Mouse (Mus musculus) neural tube, embryonic 14.5 days (tissue): ENCODE results near the gene Lars2. TPM values are rescaled to one million over a fixed set of nuclear protein-coding genes. Genes with fewer than 3 reads are reported as not detected.
"Not testable (repeated sequence)": the region's sequence is repeated elsewhere in the genome, so short reads cannot be mapped to it uniquely, and the experiment has no call there.

Experiments used
- ATAC-seq: fragments of 200-750 bp; cut with Nextera tagmentation; 2 replicates; pipeline ENCODE4 v1.8.0; 2017; ENCODE audit warnings: low read depth, mild to moderate bottlenecking, moderate TSS enrichment, moderate library complexity
- H3K27ac ChIP-seq: fragments of 300-500 bp; sonication (generic); 2 replicates; pipeline ENCODE4 v1.5.1; 2014; ENCODE audit warnings: low read depth, mild to moderate bottlenecking, control low read depth, low read length, moderate library complexity, mixed read lengths
- H3K27me3 ChIP-seq: fragments of 300-500 bp; sonication (generic); 2 replicates; pipeline ENCODE4 v1.6.1; 2014; ENCODE audit warnings: low read length; ENCODE audit not compliant: control insufficient read depth, insufficient read depth
- H3K36me3 ChIP-seq: fragments of 300-500 bp; sonication (generic); 2 replicates; pipeline ENCODE4 v1.6.1; 2014; ENCODE audit warnings: low read length, mixed read lengths; ENCODE audit not compliant: control insufficient read depth, insufficient read depth
- H3K4me1 ChIP-seq: fragments of 300-500 bp; sonication (generic); 2 replicates; pipeline ENCODE4 v1.6.1; 2014; ENCODE audit warnings: low read length; ENCODE audit not compliant: control insufficient read depth, insufficient read depth
- H3K4me2 ChIP-seq: fragments of 300-500 bp; sonication (generic); 2 replicates; pipeline ENCODE4 v1.6.1; 2014; ENCODE audit warnings: mild to moderate bottlenecking, low read depth, low read length, control low read depth
- H3K4me3 ChIP-seq: fragments of 300-500 bp; sonication (generic); 2 replicates; pipeline ENCODE4 v1.5.1; 2014; ENCODE audit warnings: low read depth, low read length, control low read depth, mixed read lengths
- H3K9ac ChIP-seq: fragments of 300-500 bp; sonication (generic); replicated peaks from 2 replicates; pipeline ENCODE4 v1.6.1; 2014; ENCODE audit warnings: low read depth, mild to moderate bottlenecking, control low read depth, low read length, mixed read lengths
- H3K9me3 ChIP-seq: fragments of 300-500 bp; sonication (generic); 2 replicates; pipeline ENCODE4 v1.6.1; 2016; ENCODE audit warnings: low read length; ENCODE audit not compliant: control insufficient read depth
- WGBS: fragments of 180-500 bp; shearing (Covaris S2); extraction: QIAGEN DNeasy Blood & Tissue Kit; methylation state at CpG from one replicate; pipeline ENCODE4 v1.1.7; 2014; 5-methylcytosine and 5-hydroxymethylcytosine counted together
- polyA plus RNA-seq: library from polyadenylated mRNA; unstranded; fragments of >200 nt; fragmentation: Nextera tagmentation; extraction: Ambion mirVana; gene quantifications from 2 replicates; pipeline ENCODE4 v1.2.1, GENCODE M21; 2014

Lars2 gene
- polyA plus RNA-seq, 1 experiment from 2014 or later = 1,192 TPM

- ATAC-seq = no peak
- no peak overlapping the region for H3K27ac ChIP-seq
- H3K4me2 ChIP-seq = no peak overlapping the region
- H3K4me3 ChIP-seq = no peak overlapping the region
- H3K9me3 ChIP-seq = no peaks in the 10 kb centered on the region
- peaks cover 11% of the 10 kb centered on the region; the same call in 1 of the 2 replicates for H3K4me1 ChIP-seq
- H3K9ac ChIP-seq = no peak overlapping the region
- H3K36me3 ChIP-seq = no peaks in the 10 kb centered on the region
- 95% methylated on average over 3 of the region's 3 CpGs for WGBS
- no peaks in the 10 kb centered on the region for H3K27me3 ChIP-seq
Measured at GRCm38 (mm10) chr9:123386347-123386746, 19.6 kb downstream of the Lars2 start.

GRCm38 (mm10) chr9:123388087-123389007 is 21.6 kb downstream of the Lars2 start:
- H3K36me3 ChIP-seq, ATAC-seq, H3K27ac ChIP-seq, H3K4me3 ChIP-seq, H3K9me3 ChIP-seq, H3K27me3 ChIP-seq, H3K9ac ChIP-seq, H3K4me2 ChIP-seq: not testable (repeated sequence)
- WGBS = 94% methylated on average over 11 of the region's 21 CpGs
- peaks cover 11% of the 10 kb centered on the region; the same call in 1 of the 2 replicates for H3K4me1 ChIP-seq

- Histone ChIP-seq H3K4me2 (no peak overlapping the region), H3K27ac (no peak overlapping the region), H3K36me3 (no peaks in the 10 kb centered on the region), H3K9ac (no peak overlapping the region), H3K9me3 (no peaks in the 10 kb centered on the region), H3K4me1 (no peaks in the 10 kb centered on the region), H3K27me3 (no peaks in the 10 kb centered on the region), H3K4me3 (no peak overlapping the region)
- 82% methylated on average over 5 of the region's 5 CpGs for WGBS
- ATAC-seq = no peak
Measured at GRCm38 (mm10) chr9:123391140-123391849, 24.6 kb downstream of the Lars2 start.

GRCm38 (mm10) chr9:123394856-123395255 is 28.1 kb downstream of the Lars2 start:
- Histone ChIP-seq H3K36me3 (no peaks in the 10 kb centered on the region), H3K9ac (no peak overlapping the region), H3K4me1 (no peaks in the 10 kb centered on the region), H3K9me3 (no peaks in the 10 kb centered on the region), H3K4me2 (no peak overlapping the region), H3K27ac (no peak overlapping the region), H3K4me3 (no peak overlapping the region), H3K27me3 (no peaks in the 10 kb centered on the region)
- WGBS = 84% methylated on average over 6 of the region's 6 CpGs
- no peak for ATAC-seq

- H3K36me3 ChIP-seq = no peaks in the 10 kb centered on the region
- H3K4me3 ChIP-seq = no peak overlapping the region
- 32% methylated on average over 6 of the region's 6 CpGs for WGBS
- H3K27ac ChIP-seq = no peak overlapping the region
- H3K9ac ChIP-seq = no peak overlapping the region
- no peak for ATAC-seq
- H3K9me3 ChIP-seq = no peaks in the 10 kb centered on the region
- no peaks in the 10 kb centered on the region for H3K27me3 ChIP-seq
- H3K4me1 ChIP-seq = no peaks in the 10 kb centered on the region
- H3K4me2 ChIP-seq = no peak overlapping the region
Measured at GRCm38 (mm10) chr9:123397701-123398100, 31.0 kb downstream of the Lars2 start.

- Histone ChIP-seq H3K4me1 (no peaks in the 10 kb centered on the region), H3K27me3 (no peaks in the 10 kb centered on the region), H3K36me3 (no peaks in the 10 kb centered on the region), H3K4me3 (no peak overlapping the region), H3K4me2 (no peak overlapping the region), H3K9me3 (no peaks in the 10 kb centered on the region), H3K9ac (no peak overlapping the region), H3K27ac (no peak overlapping the region)
- WGBS = 93% methylated on average over 3 of the region's 3 CpGs
- ATAC-seq = no peak
Measured at GRCm38 (mm10) chr9:123402215-123402614, 35.5 kb downstream of the Lars2 start.

- Histone ChIP-seq H3K4me3 (no peak overlapping the region), H3K4me1 (no peaks in the 10 kb centered on the region), H3K4me2 (no peak overlapping the region), H3K27ac (no peak overlapping the region), H3K9me3 (no peaks in the 10 kb centered on the region), H3K36me3 (no peaks in the 10 kb centered on the region), H3K9ac (no peak overlapping the region), H3K27me3 (no peaks in the 10 kb centered on the region)
- WGBS = 92% methylated on average over 3 of the region's 3 CpGs
- no peak for ATAC-seq
Measured at GRCm38 (mm10) chr9:123403031-123403430, 36.3 kb downstream of the Lars2 start.

- no peak overlapping the region for H3K4me2 ChIP-seq
- H3K27ac ChIP-seq = no peak overlapping the region
- WGBS = 97% methylated on average over 1 of the region's 1 CpGs
- H3K36me3 ChIP-seq = no peaks in the 10 kb centered on the region
- no peaks in the 10 kb centered on the region for H3K27me3 ChIP-seq
- no peak overlapping the region for H3K4me3 ChIP-seq
- H3K4me1 ChIP-seq = no peaks in the 10 kb centered on the region
- ATAC-seq = no peak
- H3K9ac ChIP-seq = no peak overlapping the region
- H3K9me3 ChIP-seq = no peaks in the 10 kb centered on the region
Measured at GRCm38 (mm10) chr9:123405231-123405630, 38.5 kb downstream of the Lars2 start.

GRCm38 (mm10) chr9:123408771-123409170 is 42.0 kb downstream of the Lars2 start:
- no peak overlapping the region for H3K4me2 ChIP-seq
- H3K9ac ChIP-seq = no peak overlapping the region
- H3K27me3 ChIP-seq = no peaks in the 10 kb centered on the region
- WGBS = 94% methylated on average over 2 of the region's 2 CpGs
- 0 out of 2 replicates have a peak, but pooled peaks cover 3% of the 10 kb centered on the region for H3K36me3 ChIP-seq
- no peaks in the 10 kb centered on the region for H3K9me3 ChIP-seq
- H3K4me3 ChIP-seq = no peak overlapping the region
- H3K27ac ChIP-seq = no peak overlapping the region
- ATAC-seq = no peak
- no peaks in the 10 kb centered on the region for H3K4me1 ChIP-seq
